Mouse (Mus musculus) stomach, postnatal 0 days (tissue): Measurements from ENCODE around the gene Art2b.

Experiments used
- CTCF ChIP-seq: IDR thresholded peaks from 2 replicates; pipeline ENCODE4 v1.5.1; 2016; ENCODE audit warnings: antibody characterized with exemption, low read depth, mild to moderate bottlenecking, moderate library complexity
- EP300 ChIP-seq: optimal IDR thresholded peaks from 2 replicates; pipeline ENCODE3; 2016; ENCODE audit warnings: antibody characterized with exemption

DNA sequence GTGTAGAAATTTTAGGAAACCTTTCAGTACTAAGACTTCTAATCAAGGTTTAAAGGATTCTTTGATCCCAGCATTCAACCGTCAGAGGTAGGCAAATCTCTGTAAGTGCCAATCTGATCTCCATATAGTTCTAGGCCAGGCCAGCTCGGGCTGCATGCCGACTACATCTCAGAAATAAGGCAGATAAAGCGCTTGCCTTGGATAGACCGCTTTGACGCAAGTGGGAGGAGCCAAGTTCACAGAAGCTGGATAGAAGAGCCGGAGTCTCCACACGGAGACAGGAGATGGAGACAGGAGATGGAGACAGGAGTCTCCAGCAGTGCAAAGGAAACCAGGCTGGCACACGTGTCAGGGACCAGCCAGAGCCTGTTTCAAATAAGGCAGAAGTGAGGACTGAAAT lies 45.6 kb downstream of the Art2b start:
- no peak for TF ChIP-seq CTCF
- no peak for TF ChIP-seq EP300
